Mouse (Mus musculus): ENCODE results near the gene Aamdc.

DNA sequence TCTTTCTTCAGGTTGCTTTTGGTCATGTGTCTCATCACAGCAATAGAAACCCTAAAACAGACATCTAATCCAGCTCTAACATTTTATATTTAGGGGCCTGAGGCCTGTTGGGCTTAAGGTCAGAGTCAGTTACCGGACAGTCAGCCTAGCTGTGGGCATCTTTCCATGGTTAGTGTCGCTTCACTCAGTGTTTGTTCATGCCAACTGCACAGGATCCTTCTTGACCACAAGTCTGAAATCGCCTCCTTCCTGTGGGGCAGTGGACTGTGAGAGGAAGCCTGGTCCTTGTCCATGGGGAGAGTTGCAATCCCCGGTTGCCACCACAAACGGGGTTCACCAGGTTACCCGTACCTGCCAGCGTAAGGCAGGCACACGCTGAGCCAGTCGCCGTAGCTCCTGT lies 30.0 kb downstream of the Aamdc start:
- TF ChIP-seq CTCF (IDR thresholded peaks at IDR 0.05; ENCODE audit: insufficient read depth, low read depth, low read length) = no peak
- TF ChIP-seq POLR2A (IDR thresholded peaks at IDR 0.05; ENCODE audit: insufficient read depth, low read depth, low read length) = no peak
